Mouse (Mus musculus) heart, postnatal 10 days (tissue): ENCODE data around the gene Cog3. TPM values are rescaled to one million over a fixed set of nuclear protein-coding genes. Genes with fewer than 3 reads are reported as not detected.
A peak's percentile ranks its signal among the peaks of the same experiment; 100 is the strongest.
"Not testable (repeated sequence)": the region's sequence is repeated elsewhere in the genome, so short reads cannot be mapped to it uniquely, and the experiment has no call there.

Experiments used
- DNase-seq, 2 experiments: peaks; one replicate each; pipeline ENCODE4 v3.0.0; 2021
- intact Hi-C: fragments of 180-260 bp; cut with DNase I; formaldehyde crosslinking; loops from one replicate; pipeline ENCODE4 v1.15.1; 2025
- total RNA-seq, 2 experiments: library from RNA; stranded (reverse); gene quantifications; 2 replicates each; pipeline ENCODE4 v1.2.3; 2021

Cog3 gene
- total RNA-seq, result 10 to 100 TPM; 16.3 to 16.7 TPM

DNA sequence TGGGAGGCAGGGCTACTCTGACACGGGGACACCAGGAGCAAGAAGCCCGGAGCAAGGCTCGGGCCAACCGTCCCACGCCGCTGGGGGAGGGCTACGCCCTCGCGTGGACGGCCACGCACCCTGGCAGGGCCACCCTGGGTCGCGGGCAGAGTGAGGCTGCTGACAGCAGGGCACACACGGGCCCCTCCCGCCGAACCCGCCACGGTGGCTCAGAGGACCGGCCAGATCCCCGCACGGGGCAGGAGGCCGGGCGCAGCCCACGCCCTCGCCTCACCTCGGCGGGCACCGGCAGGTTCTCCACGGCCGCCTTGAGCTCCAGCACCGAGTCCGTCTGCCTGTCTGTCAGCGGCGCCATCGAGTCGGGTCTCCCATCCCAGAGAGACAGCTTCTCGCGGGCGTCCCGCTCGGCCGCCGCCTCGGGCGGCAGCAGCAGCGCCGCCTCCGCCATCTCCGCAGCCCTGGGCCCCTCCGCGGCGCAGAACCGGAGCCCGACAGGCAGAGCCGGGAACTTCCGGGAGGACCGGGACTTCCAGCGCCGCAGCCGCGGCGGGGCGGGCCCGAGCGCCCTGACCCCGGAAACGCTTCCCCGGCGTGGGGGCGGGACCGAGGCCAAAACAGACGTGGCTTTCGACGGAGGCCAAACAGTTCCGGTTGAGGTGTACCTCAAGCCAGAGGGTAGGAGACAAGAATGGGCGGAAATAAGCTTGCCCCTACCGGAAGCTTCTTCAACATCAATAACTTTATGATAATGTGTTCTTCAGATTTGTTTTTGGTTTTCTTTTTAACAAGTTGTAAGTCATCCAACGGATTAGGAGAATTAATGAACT lies at the start of gene Cog3:
Gene Cog3 (minus strand): TSS at position 527 of the 827 bp plus-strand sequence.
- DNase-seq, result peak; percentile 98
- intact Hi-C loops, result no loop called here

DNA sequence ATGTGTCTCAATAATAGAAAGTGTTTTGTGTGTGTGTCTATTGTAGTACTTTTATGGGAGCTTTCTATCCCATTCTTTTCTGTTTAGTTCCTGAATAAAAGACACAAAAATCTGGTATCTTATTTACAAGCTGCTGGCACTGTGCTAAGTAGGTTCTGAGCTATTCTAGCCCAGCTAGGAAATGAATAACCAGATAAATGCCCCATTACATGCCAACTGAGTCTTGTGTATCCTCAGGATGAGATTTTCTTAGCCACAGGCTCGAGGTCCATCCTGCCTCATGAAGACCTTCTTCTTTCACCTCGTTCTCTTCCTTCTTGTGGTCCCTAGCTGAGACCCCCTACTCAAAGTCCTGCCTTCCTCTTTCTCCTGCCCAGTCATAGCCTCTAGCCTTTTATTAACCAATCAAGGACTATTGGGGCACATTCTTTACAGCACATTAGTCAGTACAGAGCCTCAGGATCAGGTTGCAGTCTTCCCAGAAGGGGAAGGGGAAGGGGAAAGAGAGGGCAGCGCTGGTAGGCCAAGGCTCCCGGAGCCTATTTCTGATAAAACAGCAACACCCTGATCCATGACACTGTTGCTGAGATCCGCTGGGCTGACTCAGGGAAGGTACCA lies 43.6 kb upstream of the Cog3 start:
- intact Hi-C loops, result no loop called here
- DNase-seq, result no peak

DNA sequence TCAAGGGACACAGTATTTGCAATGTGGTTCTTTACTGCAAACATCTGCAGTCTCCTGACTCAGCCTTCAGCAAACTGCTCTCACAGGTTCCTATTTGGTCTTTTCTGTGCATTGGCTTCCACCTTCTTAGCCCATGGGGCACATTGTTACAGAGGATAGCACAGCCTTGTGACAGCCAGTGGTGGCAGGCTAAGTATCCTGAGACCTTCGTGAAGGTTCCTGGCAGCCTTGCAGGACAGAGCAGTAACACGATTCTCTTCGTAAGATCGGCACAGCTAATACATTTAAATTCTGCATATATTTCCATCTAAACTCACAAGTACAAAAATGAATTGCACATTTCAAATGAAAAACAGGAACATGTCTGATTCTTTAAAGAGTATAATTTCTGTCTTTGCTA lies 41.6 kb upstream of the Cog3 start:
- intact Hi-C loops, result no loop called here
- no peak for DNase-seq

DNA sequence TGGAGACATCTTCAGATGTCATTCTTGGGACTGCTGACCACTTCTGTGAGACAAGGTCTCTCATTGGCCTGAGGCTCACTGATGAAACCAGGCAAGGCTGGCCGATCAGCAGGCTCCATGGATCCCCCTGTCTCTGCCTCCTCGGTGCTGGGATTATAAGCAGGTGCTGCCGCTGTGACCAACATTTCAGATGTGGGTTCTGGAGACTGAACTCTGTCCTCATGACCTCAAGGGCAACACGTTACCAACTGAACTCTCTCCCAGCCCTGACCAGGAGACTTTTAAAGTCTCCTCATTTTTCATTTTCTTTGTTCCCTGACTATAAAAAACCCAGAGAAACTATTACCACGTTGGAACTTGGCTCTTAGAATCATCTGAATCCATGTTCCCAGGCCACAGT lies 40.4 kb upstream of the Cog3 start:
- intact Hi-C loops, result no loop called here
- no peak for DNase-seq

DNA sequence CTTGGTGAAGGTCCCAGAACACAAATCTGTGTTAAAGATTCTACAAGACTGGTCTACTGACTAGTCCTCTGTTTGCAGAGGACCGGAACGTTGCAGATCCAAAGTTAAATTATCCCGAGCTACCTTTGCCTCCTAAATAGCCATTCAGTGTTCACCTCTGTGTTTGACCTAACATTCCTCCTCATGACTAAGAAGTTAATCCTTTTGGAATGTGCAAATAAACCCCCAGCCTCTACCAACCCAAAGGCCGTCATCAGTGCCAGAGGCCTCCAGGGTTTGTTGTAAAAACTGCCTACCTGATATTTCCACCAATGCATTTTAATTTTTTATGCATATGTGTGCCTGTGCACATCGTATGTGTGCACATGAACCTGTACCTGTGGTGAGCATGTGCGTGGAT lies 40.0 kb upstream of the Cog3 start:
- no peak for DNase-seq
- intact Hi-C loops, result no loop called here

DNA sequence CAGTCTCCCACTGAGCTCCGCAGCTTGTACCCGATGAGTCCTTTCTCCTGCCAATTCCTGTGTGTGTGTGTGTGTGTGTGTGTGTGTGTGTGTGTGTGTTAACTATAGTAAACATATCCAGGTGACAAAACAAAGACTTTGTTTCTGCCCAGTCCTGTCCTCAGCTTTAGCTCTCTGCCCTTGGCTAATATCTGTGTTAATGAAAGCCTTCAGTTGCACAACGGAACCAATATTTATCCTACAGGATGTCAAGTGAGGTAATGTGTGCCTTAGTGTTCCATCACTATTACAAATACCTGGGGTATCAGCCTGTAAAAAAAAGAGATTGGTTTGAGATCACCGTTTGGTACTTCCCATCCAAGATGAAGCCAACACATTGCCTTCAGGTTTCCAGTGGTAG lies 38.8 kb upstream of the Cog3 start:
- intact Hi-C loops, result no loop called here
- DNase-seq, result no peak

DNA sequence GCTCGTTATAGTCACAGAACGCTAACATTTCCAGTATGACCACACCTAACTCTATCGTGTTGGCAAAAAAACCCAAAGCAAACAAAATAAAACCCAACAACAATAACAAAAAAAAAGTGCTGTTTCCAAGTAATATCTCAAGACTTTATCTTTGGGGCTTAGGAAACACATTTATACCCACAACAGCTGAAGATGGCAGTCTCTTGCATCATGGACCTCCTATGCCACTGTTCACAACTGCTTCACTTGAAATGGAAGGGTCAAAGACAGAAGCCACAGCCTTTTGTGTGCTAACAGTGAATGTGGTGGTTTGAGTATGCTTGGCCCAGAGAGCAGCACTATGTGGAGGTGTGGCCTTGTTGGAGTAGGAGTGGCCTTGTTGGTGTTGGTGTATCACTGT lies 37.1 kb upstream of the Cog3 start:
- intact Hi-C loops, result no loop called here
- DNase-seq, result no peak

DNA sequence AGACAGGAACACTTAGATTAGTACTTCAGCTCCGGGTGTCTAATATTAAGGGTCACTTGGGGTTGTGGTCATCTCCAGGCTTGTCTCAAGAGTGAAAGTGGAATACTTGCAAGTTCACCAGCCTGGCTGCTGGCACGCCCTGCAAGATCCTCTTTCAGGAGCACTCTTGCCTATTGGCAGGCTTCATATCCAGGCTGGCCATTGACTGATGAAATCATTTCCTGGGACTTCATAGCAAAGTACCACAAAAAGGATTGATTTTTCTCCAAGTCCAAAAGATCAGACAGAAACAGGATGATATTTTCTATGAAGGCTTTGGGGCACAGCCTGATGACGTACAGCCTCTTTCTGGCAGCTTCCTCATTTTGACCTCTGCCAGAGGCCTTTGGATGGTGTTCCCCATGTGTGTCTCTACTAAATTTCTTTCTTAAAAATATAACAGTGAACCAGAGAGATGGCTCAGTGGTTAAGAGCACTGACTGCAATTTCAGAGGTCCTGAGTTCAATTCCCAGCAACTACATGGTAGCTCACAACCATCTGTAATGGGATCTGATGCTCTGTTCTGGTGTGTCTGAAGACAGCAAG lies 36.2 kb upstream of the Cog3 start:
- intact Hi-C loops, result no loop called here
- DNase-seq, result peak in 1 of 2 experiments; percentile 11

DNA sequence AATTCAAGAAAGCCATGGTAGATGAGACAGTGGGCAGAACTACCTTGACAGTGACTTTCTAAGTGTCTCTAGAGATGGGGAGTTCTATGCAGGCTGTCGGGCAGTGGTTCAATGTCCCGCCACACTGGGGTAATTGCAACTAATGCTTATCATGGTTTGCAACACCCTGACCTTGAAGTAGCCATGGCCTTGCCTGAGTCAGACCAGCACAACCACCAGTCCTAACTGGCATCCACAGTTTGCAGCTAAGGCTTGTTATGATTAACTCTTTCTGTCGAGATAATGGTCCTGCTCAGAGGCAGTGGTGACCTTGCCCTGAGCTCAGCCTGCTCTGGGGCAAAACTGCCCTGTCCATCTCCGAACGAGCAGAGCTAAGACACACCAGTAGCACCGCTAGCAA lies 35.0 kb upstream of the Cog3 start:
- intact Hi-C loops, result no loop called here
- DNase-seq, result no peak

DNA sequence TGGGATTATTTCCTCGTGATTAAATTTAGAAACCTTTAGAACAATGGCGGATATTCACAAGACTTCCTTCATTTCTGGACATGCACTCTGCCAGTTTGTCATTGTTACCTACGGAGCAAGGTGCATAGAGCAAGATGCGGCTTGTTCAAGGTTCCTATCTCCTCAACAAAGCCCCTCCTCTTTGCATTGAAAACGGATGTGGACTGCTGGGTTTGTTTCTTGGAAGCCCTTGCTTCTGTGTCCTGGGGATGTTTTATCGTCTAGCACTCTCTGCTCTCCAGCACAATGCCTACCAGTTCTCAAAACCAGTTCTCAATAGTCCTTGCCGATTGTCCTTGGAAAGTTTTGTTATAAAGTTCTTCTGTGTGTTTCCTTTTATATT lies 33.5 kb upstream of the Cog3 start:
- intact Hi-C loops, result loop anchor here (1.0 kb wide), 1 partner anchor 43 kb away; no protein-coding TSS in a partner anchor
- peak; percentile 9 to 12 for DNase-seq

DNA sequence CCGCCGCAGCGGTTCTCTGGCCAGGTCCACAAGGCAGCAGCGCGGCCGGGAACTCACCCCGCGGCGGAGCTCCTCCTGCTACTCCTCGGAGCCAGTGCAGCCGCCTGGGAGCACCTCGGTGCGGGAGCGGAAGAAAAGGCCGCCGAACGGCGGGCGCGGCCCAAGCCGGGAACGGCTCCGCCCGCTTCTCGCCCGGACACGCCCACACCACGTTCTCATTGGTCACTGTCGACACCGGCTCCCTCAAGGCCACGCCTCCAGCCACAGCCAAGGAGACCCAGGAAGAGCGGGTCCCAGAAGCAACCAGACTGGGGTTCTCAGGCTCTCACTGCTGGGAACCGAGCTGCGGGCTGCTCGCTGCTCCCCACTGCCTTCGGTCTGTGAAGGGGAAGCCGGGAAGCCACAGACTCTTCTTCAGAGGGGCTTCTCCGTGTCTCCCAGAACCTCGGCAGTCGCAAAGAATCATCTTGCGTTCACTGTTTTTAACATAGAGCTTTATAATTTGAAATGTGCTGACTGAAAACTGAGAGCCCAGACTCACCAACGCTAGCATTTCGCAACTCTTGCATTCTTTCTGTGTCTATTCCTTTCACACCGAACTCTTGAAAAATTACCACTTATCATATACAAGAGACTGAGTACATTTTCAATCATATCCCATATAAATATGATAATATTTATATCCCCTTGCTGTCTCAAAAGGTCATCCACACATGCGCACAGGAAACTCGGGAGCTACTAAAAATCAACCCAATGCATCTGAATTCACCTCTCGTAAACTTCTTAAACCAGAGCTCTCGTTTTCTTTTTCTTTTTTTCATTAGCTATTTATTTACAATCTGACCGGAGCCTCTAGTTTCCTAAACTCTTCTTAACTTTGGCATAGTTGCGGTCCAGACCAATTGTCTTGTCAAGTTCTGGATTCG lies 32.8 kb upstream of the Cog3 start, which contains the start of gene Slc25a30:
Gene Slc25a30 (minus strand): TSS at position 170 of the 926 bp plus-strand sequence.
- peak; percentile 98 for DNase-seq
- intact Hi-C loops, result loop anchor here (1.0 kb wide), 2 partner anchors 43 to 46 kb away; no protein-coding TSS in a partner anchor

DNA sequence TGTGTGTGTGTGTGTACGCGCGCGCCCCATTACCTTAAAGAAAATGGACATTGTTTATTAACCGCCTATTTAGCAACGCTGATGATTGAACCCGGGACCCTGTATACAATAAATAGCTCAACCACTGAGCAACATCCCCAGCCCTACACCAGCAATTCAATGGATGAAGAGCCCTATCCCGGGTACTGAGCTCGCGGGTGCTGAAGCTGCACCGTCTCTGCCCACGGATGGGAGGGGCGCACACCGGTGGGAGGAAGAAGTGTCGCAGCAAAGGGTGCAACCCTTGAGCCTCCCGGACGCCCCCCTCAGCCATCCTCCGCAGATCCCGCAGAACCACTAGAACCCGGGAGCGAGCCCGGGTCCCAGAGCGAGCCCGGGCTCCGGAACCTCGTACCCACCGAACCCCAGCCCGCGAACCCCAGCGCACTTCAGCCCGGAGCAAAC lies 32.1 kb upstream of the Cog3 start:
- no peak for DNase-seq
- intact Hi-C loops, result loop anchor here (1.0 kb wide), 1 partner anchor 47 kb away; no protein-coding TSS in a partner anchor

DNA sequence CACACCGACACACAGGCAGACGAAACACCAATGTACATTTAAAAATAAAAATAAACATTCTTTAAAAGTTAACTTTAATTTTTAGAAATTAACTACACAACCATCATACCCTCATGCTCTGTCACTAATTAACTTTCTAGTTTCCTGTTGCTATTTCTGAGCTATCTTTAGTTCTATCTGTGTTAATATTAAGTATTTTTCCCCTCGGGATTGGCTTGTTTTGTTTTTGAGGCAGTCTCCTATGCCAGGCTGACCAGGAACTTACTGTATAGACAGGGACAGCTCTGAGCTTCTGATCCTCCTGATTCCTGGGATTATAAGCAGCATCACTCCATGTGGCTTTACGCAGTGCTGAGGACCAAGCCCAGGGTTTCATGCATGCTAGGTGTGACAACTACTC lies 25.6 kb upstream of the Cog3 start:
- DNase-seq, result no peak
- intact Hi-C loops, result no loop called here

DNA sequence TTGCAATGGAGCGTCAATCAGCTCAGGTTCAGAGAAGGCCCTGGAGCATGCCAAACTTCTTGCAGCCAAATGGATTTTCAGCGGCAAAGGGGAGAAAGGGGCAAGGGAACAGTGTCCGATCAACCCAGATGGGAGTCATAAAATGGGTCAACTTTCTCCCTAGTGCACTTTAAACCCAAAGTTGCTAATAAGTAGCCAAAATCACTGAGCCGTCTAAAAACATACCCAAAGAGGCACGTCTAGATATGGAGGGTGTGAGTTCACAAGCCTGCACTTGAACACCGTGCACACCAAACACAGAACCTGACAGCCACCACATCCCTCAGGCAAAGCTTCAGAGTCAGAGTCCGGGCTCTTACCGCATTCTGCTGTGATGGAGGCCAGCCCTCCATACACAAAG lies 22.3 kb upstream of the Cog3 start:
- intact Hi-C loops, result no loop called here

DNA sequence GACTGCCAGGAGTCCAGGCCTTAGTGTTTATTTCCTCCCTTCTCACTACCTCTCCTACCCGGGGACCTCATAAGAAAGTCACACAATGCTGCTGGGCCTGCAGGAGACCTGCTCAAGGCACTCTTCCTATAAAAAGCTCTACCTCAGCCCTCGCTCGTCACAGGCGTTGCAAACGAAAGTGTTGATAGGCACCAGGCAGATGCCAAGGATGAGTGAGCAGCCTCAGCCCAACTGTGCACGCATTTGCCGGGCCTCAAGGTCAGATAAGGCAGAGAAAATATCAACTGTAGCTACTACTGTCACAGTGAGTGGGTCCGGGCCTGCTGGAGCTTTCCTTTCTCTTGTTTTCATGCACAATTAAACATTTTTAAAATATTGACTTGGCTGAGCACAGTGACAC lies 19.1 kb upstream of the Cog3 start:
- peak; percentile 70 to 74 for DNase-seq
- intact Hi-C loops, result no loop called here

More for the DNA sequence above, 22.3 kb upstream of the Cog3 start:
- DNase-seq, result no peak

DNA sequence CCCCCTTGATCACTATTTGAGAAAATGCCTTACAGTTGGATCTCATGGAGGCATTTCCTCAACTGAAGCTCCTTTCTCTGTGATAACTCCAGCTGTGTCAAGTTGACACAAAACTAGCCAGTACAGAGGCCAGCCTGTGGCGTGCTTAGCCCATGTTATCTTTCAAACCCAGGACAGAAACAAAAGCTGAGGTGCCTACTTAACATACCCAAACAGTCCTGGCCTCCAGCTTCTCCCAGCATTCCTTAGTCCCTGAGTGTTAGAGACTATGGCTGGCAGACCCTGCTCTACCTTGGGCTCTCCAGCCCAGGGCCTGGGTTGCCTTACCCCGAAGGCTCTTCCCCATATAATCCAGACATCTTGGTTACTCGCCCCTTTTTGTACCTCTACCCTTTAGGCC lies 18.1 kb upstream of the Cog3 start:
- DNase-seq, intact Hi-C loops: not testable (repeated sequence)

DNA sequence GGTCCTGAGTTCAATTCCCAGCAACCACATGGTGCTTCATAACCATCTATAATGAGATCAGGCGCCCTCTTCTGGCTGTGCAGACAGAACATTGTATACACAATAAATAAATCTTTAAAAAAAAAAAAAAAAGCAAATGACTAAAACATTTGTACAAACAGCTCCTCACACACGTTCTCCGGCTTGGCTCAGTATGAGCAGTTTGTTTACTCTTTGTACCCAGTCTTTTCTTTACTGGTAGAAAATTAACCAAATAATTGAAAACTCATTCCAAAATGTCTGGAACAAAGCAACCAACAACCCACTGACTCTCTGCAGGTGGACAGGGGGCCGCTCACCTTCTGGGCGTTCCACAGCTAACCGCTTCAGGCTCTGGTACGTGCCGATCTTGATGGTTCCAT lies 16.8 kb upstream of the Cog3 start:
- no peak for DNase-seq
- intact Hi-C loops, result no loop called here

DNA sequence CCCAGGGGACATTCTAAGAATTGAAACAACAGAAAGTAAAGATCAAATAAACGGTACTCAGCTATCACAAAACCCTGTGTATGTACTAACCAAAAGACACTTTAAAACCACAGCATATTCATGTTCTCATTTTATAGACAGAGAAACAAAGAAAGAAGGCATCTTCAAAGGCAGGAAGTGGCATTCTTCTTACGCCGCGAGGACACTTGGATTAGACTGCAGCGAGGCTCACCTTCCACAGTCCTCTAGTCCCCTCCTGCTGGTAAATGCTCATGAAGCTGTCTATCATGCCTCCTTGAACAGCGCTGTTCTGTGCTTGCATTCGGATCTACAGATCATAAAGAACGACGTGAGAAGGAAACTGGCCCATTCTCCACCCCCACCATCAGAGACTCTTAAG lies 15.0 kb upstream of the Cog3 start:
- DNase-seq, result no peak
- intact Hi-C loops, result loop anchor here (2.0 kb wide), 1 partner anchor 59 kb away; no protein-coding TSS in a partner anchor

DNA sequence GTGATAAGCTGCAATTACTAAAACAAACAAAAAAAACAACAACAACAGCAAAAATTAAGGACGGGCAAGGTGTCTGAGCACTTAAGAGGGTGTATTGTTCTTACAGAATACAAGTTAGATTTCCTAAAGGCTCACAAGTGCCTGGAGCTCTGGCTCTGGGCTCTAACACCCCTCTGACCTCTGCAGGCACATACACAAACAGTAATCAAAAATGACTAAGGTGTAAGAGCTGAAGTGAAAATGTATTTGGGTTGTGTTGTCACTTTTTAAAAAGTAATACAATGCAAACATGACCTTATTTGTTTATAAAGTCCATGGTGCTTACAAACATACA lies 13.9 kb upstream of the Cog3 start:
- intact Hi-C loops, result loop anchor here (2.0 kb wide), 1 partner anchor 61 kb away; no protein-coding TSS in a partner anchor
- no peak for DNase-seq

DNA sequence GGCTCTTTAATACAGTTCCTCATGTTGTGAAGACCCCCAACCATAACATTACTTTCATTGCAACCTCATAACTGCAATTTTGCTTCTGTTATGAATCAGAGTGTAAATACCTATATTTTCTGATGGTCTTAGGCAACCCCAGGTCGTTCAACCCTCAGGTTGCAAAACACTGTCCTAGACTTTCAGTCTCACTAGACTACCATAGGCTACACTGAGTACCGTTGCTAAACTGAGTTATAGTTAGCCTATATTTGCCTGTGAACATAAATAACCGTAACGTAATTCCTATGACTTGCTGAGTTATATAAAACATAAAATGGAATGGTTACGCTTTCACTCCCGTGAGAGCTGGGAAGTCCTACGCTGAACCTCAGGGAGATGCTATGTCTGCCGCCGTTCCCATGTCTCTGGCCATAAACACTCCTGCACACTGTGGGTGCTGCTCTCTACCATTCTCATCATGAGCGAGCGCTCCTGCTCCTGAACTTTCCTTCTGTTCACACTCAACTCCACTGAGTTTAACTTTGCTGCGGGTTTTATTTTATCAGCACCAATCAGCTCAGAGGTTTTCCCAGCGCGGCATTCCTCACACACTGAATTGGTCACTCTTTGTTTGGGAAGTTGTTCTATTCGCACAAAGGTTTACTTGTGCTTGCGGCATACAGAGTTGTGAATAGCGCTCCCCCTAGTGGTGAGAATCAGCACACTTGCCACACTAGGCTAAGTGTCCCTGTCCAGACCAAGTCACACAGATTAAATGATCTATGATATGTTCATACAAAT lies 13.4 kb upstream of the Cog3 start:
- DNase-seq, result peak; percentile 73 to 81
- intact Hi-C loops, result loop anchor here (2.0 kb wide), 1 partner anchor 61 kb away; no protein-coding TSS in a partner anchor
